Mouse (Mus musculus) c-Kit-positive CD71-positive TER-119-positive erythroid progenitor cells, embryonic 14.5 days (primary cell): ENCODE measurements at regions not wholly inside any gene's neighbourhood (a gene's known extent, or its start where the extent isn't known, plus 50 kb on each side); places are given as distances from the start of the nearest gene placed in this dataset.
A peak's percentile ranks its signal among the peaks of the same experiment; 100 is the strongest.

ENCODE experiments used
- DNase-seq: peaks from one replicate; pipeline ENCODE4 v3.0.0-alpha.2; 2013; ENCODE audit warnings: low spot score

- DNase-seq, result no peak
Observed at GRCm38 (mm10) chr5:62545785-62546184, 220.2 kb downstream of the Arap2 start.

GRCm38 (mm10) chr5:62539304-62539703, 226.7 kb downstream of the Arap2 start:
- DNase-seq, result no peak

GRCm38 (mm10) chr5:62511827-62512226, 254.1 kb downstream of the Arap2 start:
- DNase-seq, result no peak

- DNase-seq, result peak; percentile 0
Observed at GRCm38 (mm10) chr5:62483521-62483920, 282.4 kb downstream of the Arap2 start.

GRCm38 (mm10) chr5:62480967-62481366, 285.0 kb downstream of the Arap2 start:
- no peak for DNase-seq

GRCm38 (mm10) chr5:62473412-62473811, 292.5 kb downstream of the Arap2 start:
- DNase-seq, result no peak

- DNase-seq, result no peak
Observed at GRCm38 (mm10) chr5:62466802-62467201, 299.2 kb downstream of the Arap2 start.

- DNase-seq, result no peak
Observed at GRCm38 (mm10) chr5:62462574-62462973, 303.4 kb downstream of the Arap2 start.
